Mouse (Mus musculus) erythroblast, embryonic 14.5 days (primary cell): ENCODE measurements around the gene Utrn. TPM values are rescaled to one million over a fixed set of nuclear protein-coding genes. Genes with fewer than 3 reads are reported as not detected.

Experiments used
- H3K27me3 ChIP-seq: 2 replicates; pipeline ENCODE4 v1.6.1; 2012; ENCODE audit warnings: inconsistent platforms; ENCODE audit not compliant: control insufficient read depth
- H3K36me3 ChIP-seq: 2 replicates; pipeline ENCODE4 v1.6.1; 2012; ENCODE audit warnings: mild to moderate bottlenecking, inconsistent platforms; ENCODE audit not compliant: control insufficient read depth
- H3K4me1 ChIP-seq: 2 replicates; pipeline ENCODE4 v1.6.1; 2012; ENCODE audit warnings: inconsistent platforms; ENCODE audit not compliant: control insufficient read depth
- H3K4me3 ChIP-seq: replicated peaks from 2 replicates; pipeline ENCODE3; 2012; ENCODE audit warnings: moderate library complexity, mild to moderate bottlenecking, inconsistent platforms
- H3K9me3 ChIP-seq: 2 replicates; pipeline ENCODE4 v1.6.1; 2012; ENCODE audit warnings: low read length, inconsistent platforms, mixed read lengths; ENCODE audit not compliant: control insufficient read depth
- GATA1 ChIP-seq: IDR thresholded peaks from 2 replicates; pipeline ENCODE4 v1.6.1; 2012; ENCODE audit warnings: low read length, inconsistent platforms, mixed read lengths
- TAL1 ChIP-seq: IDR thresholded peaks from 3 replicates; pipeline ENCODE4 v1.6.1; 2012; ENCODE audit warnings: low read length, inconsistent platforms, mixed read lengths
- polyA plus RNA-seq: library from polyadenylated mRNA; stranded (reverse); fragments of >175 nt; gene quantifications from 2 replicates; pipeline ENCODE4 v1.2.3, GENCODE M21; 2012

Utrn gene
- polyA plus RNA-seq, 1 experiment: 0.01 TPM

GRCm38 (mm10) chr10:12903440-12904139 is 34.4 kb upstream of the Utrn start:
- no peaks in the 10 kb centered on the region for H3K9me3 ChIP-seq
- H3K27me3 ChIP-seq: no peaks in the 10 kb centered on the region
- H3K4me3 ChIP-seq: no peak overlapping the region
- H3K4me1 ChIP-seq: peaks cover 4% of the 10 kb centered on the region
- TF ChIP-seq GATA1 (no peak), TAL1 (no peak)
- no peaks in the 10 kb centered on the region for H3K36me3 ChIP-seq

- Histone ChIP-seq H3K36me3 (no peaks in the 10 kb centered on the region), H3K9me3 (no peaks in the 10 kb centered on the region), H3K4me3 (no peak overlapping the region), H3K27me3 (no peaks in the 10 kb centered on the region), H3K4me1 (peaks cover 4% of the 10 kb centered on the region)
- no peak for TF ChIP-seq GATA1
- TF ChIP-seq TAL1: no peak
Measured at GRCm38 (mm10) chr10:12899901-12900300, 30.7 kb upstream of the Utrn start.

- no peaks in the 10 kb centered on the region for H3K4me1 ChIP-seq
- H3K9me3 ChIP-seq: no peaks in the 10 kb centered on the region
- no peaks in the 10 kb centered on the region for H3K36me3 ChIP-seq
- TF ChIP-seq GATA1 (no peak), TAL1 (no peak)
- H3K4me3 ChIP-seq: no peak overlapping the region
- no peaks in the 10 kb centered on the region for H3K27me3 ChIP-seq
Measured at GRCm38 (mm10) chr10:12893339-12893738, 24.2 kb upstream of the Utrn start.

- H3K4me3 ChIP-seq: no peak overlapping the region
- no peak for TF ChIP-seq TAL1
- no peak for TF ChIP-seq GATA1
Measured at GRCm38 (mm10) chr10:12888373-12888772, 19.2 kb upstream of the Utrn start.

GRCm38 (mm10) chr10:12887792-12888191 is 18.6 kb upstream of the Utrn start:
- H3K9me3 ChIP-seq: no peaks in the 10 kb centered on the region
- H3K27me3 ChIP-seq: no peaks in the 10 kb centered on the region
- TF ChIP-seq GATA1 (no peak), TAL1 (no peak)
- H3K36me3 ChIP-seq: no peaks in the 10 kb centered on the region
- no peak overlapping the region for H3K4me3 ChIP-seq
- H3K4me1 ChIP-seq: no peaks in the 10 kb centered on the region

More at GRCm38 (mm10) chr10:12888373-12888772, 19.2 kb upstream of the Utrn start:
- no peaks in the 10 kb centered on the region for H3K9me3 ChIP-seq
- H3K4me1 ChIP-seq: no peaks in the 10 kb centered on the region
- no peaks in the 10 kb centered on the region for H3K27me3 ChIP-seq
- H3K36me3 ChIP-seq: no peaks in the 10 kb centered on the region

- Histone ChIP-seq H3K4me1 (no peaks in the 10 kb centered on the region), H3K4me3 (no peak overlapping the region), H3K36me3 (no peaks in the 10 kb centered on the region), H3K27me3 (no peaks in the 10 kb centered on the region), H3K9me3 (no peaks in the 10 kb centered on the region)
- no peak for TF ChIP-seq TAL1
- TF ChIP-seq GATA1: no peak
Measured at GRCm38 (mm10) chr10:12884308-12884948, 15.3 kb upstream of the Utrn start.

GRCm38 (mm10) chr10:12881911-12882310 is 12.7 kb upstream of the Utrn start:
- no peaks in the 10 kb centered on the region for H3K9me3 ChIP-seq
- H3K36me3 ChIP-seq: no peaks in the 10 kb centered on the region
- TF ChIP-seq TAL1 (no peak), GATA1 (no peak)
- no peaks in the 10 kb centered on the region for H3K4me1 ChIP-seq
- H3K27me3 ChIP-seq: 0 out of 2 replicates have a peak, but pooled peaks cover 2% of the 10 kb centered on the region
- no peak overlapping the region for H3K4me3 ChIP-seq

- Histone ChIP-seq H3K4me1 (no peaks in the 10 kb centered on the region; the same call in 1 of the 2 replicates), H3K9me3 (no peaks in the 10 kb centered on the region)
- TF ChIP-seq GATA1: no peak
Measured at GRCm38 (mm10) chr10:12879313-12879695, 10.1 kb upstream of the Utrn start.

GRCm38 (mm10) chr10:12878661-12879312 is 9.6 kb upstream of the Utrn start:
- H3K4me3 ChIP-seq: no peak overlapping the region
- H3K9me3 ChIP-seq: no peaks in the 10 kb centered on the region
- 0 out of 2 replicates have a peak, but pooled peaks cover 2% of the 10 kb centered on the region for H3K27me3 ChIP-seq
- TF ChIP-seq GATA1: no peak
- TF ChIP-seq TAL1: no peak
- H3K4me1 ChIP-seq: no peaks in the 10 kb centered on the region; the same call in 1 of the 2 replicates
- no peaks in the 10 kb centered on the region for H3K36me3 ChIP-seq

More at GRCm38 (mm10) chr10:12879313-12879695, 10.1 kb upstream of the Utrn start:
- Histone ChIP-seq H3K36me3 (no peaks in the 10 kb centered on the region), H3K27me3 (0 out of 2 replicates have a peak, but pooled peaks cover 2% of the 10 kb centered on the region), H3K4me3 (no peak overlapping the region)
